Comparison of ENCODE assay signal across 31 mouse cellular contexts in genomic region chr6:98394589-98394988, GRCm38 (mm10). TPM values are rescaled to one million over a fixed set of nuclear protein-coding genes. Genes with fewer than 3 reads are reported as not detected.
DNase-seq lines count a peak whose midpoint lies in the region; ATAC-seq and TF ChIP-seq lines count a peak whose summit lies in the region.
"Had no signal": no experiment of that assay in that cellular context is flagged by ENCODE, and none has a peak within 500 bp of the region (broad histone marks: within the 10 kb centered on the region; RNA-seq: fewer than 3 reads in every experiment).

No protein-coding gene starts in this region.

- no peak overlapping the region for H3K4me3 ChIP-seq in layer of hippocampus, adult 2 months
- H3K4me3 ChIP-seq: embryonic facial prominence, embryonic 10.5 days; embryonic facial prominence, embryonic 13.5 days; erythroblast, embryonic 14.5 days; forebrain, embryonic 12.5 days; forebrain, embryonic 15.5 days; gastrocnemius, adult 2 months; heart, embryonic 10.5 days; heart, embryonic 13.5 days; hindbrain, embryonic 13.5 days; intestine, embryonic 15.5 days had no signal

- ATAC-seq in activated CD4-positive, CD25-positive, alpha-beta regulatory T cell, adult 4 months, result no peak
- ATAC-seq: forebrain, embryonic 15.5 days; hindbrain, embryonic 16.5 days; intestine, embryonic 15.5 days; Patski had no signal

- H3K27ac ChIP-seq in layer of hippocampus, adult 2 months, result peak overlapping the region; percentile 7; the same call in 1 of the 2 replicates
- H3K27ac ChIP-seq: embryonic facial prominence, embryonic 10.5 days; embryonic facial prominence, embryonic 13.5 days; forebrain, embryonic 12.5 days; forebrain, embryonic 15.5 days; gastrocnemius, adult 2 months; heart, embryonic 10.5 days; heart, embryonic 13.5 days; hindbrain, embryonic 13.5 days; intestine, embryonic 15.5 days had no signal

- peak; percentile 7 for DNase-seq in embryo, embryonic 10.5 days (ENCODE audit: low spot score)
- DNase-seq in embryo, embryonic 10 days (ENCODE audit: low spot score), result no peak
- no peak for DNase-seq in layer of hippocampus, adult 2 months (ENCODE audit: low spot score in 2 of 2)
- DNase-seq in layer of hippocampus, adult 9-10 months (ENCODE audit: low spot score), result no peak
- DNase-seq in mesoderm, embryonic 11.5 days (ENCODE audit: low read depth, low spot score), result peak; percentile 13
- DNase-seq: adrenal gland, adult 2 months; adrenal gland, postnatal 14 days; cerebellum, adult 18-20 months; cerebellum, adult 9-10 months; cerebellum, postnatal 14 days; embryo, embryonic 11 days; gastrocnemius, adult 2 months; gastrocnemius, postnatal 14 days; heart, adult 18-20 months; heart, postnatal 14 days; heart, postnatal 4 days; kidney, adult 11 months had no signal

- TF ChIP-seq CTCF in layer of hippocampus, adult 2 months (conservative IDR thresholded peaks at IDR 0.05), result no peak

RNA-seq across cellular contexts. Expression of gene Gm765, which starts 52.0 kb away (rescaled TPM):
- not detected for total RNA-seq in layer of hippocampus, adult 2 months (2021)
- under 1 TPM in 1 of 2 experiments, not detected in 1; 0.14 TPM for polyA plus RNA-seq in activated CD4-positive, CD25-positive, alpha-beta regulatory T cell, adult 4 months (2017; shearing (Covaris generic))
- total RNA-seq: adrenal gland, adult 2 months; ES-E14; heart, adult 18-20 months; heart, postnatal 14 days; heart, postnatal 4 days had no signal
- polyA plus RNA-seq: adrenal gland, adult 2 months; embryonic facial prominence, embryonic 10.5 days; embryonic facial prominence, embryonic 13.5 days; erythroblast, embryonic 14.5 days; forebrain, embryonic 12.5 days; forebrain, embryonic 15.5 days; heart, embryonic 10.5 days; heart, embryonic 13.5 days; heart, embryonic 16.5 days; hindbrain, embryonic 13.5 days; intestine, embryonic 15.5 days; Patski had no signal

Comparison
In these comparisons a context has a peak if more than half of its experiments do, and no peak if none do; other contexts are left out.
1. DNase-seq: peak in embryo, embryonic 10.5 days (single experiment) and mesoderm, embryonic 11.5 days (single experiment); none in embryo, embryonic 10 days (single experiment), layer of hippocampus, adult 2 months (0 of 2) and layer of hippocampus, adult 9-10 months (single experiment).